Mouse (Mus musculus) embryonic facial prominence, embryonic 13.5 days (tissue): ENCODE measurements around the gene Ppme1. TPM values are rescaled to one million over a fixed set of nuclear protein-coding genes. Genes with fewer than 3 reads are reported as not detected.

Experiments used
- ATAC-seq: fragments of 200-750 bp; cut with Nextera tagmentation; 2 replicates; pipeline ENCODE4 v1.8.0; 2017; ENCODE audit warnings: low read depth; ENCODE audit not compliant: insufficient number of reproducible peaks, insufficient read depth, low FRiP score, low TSS enrichment
- H3K27ac ChIP-seq: fragments of 300-500 bp; sonication (generic); 2 replicates; pipeline ENCODE4 v1.5.1; 2015; ENCODE audit warnings: moderate library complexity, mild to moderate bottlenecking, inconsistent platforms
- H3K27me3 ChIP-seq: fragments of 300-500 bp; sonication (generic); 2 replicates; pipeline ENCODE4 v1.6.1; 2015; ENCODE audit warnings: mild to moderate bottlenecking, inconsistent platforms
- H3K36me3 ChIP-seq: fragments of 300-500 bp; sonication (generic); 2 replicates; pipeline ENCODE4 v1.6.1; 2015; ENCODE audit warnings: mild to moderate bottlenecking, inconsistent platforms
- H3K4me1 ChIP-seq: fragments of 300-500 bp; sonication (generic); 2 replicates; pipeline ENCODE4 v1.6.1; 2015; ENCODE audit warnings: inconsistent platforms
- H3K4me2 ChIP-seq: fragments of 300-500 bp; sonication (generic); 2 replicates; pipeline ENCODE4 v1.6.1; 2015; ENCODE audit warnings: moderate library complexity, mild to moderate bottlenecking, inconsistent platforms
- H3K4me3 ChIP-seq: fragments of 300-500 bp; sonication (generic); 2 replicates; pipeline ENCODE4 v1.5.1; 2015; ENCODE audit warnings: mild to moderate bottlenecking, inconsistent platforms
- H3K9ac ChIP-seq: fragments of 300-500 bp; sonication (generic); 2 replicates; pipeline ENCODE4 v1.6.1; 2015; ENCODE audit warnings: mild to moderate bottlenecking, inconsistent platforms
- H3K9me3 ChIP-seq: fragments of 300-500 bp; sonication (generic); 2 replicates; pipeline ENCODE4 v1.6.1; 2016; ENCODE audit warnings: inconsistent platforms
- WGBS: fragments of 180-500 bp; shearing (Covaris S2); methylation state at CpG from one replicate; pipeline ENCODE4 v1.1.7; 2015; ENCODE audit warnings: mixed read lengths; 5-methylcytosine and 5-hydroxymethylcytosine counted together
- polyA plus RNA-seq: library from polyadenylated mRNA; unstranded; fragments of >200 nt; fragmentation: Nextera tagmentation; extraction: Ambion mirVana; gene quantifications from 2 replicates; pipeline ENCODE4 v1.2.1, GENCODE M21; 2015

Ppme1 gene
- polyA plus RNA-seq, 1 experiment from 2014 or later = 51.7 TPM

- Histone ChIP-seq H3K4me1 (peaks cover 7% of the 10 kb centered on the region; the same call in 1 of the 2 replicates), H3K27me3 (no peaks in the 10 kb centered on the region), H3K36me3 (peaks cover 44% of the 10 kb centered on the region), H3K9ac (no peak overlapping the region), H3K27ac (peak overlapping the region; percentile 55; the same call in 1 of the 2 replicates), H3K4me3 (no peak overlapping the region), H3K9me3 (no peaks in the 10 kb centered on the region), H3K4me2 (no peak overlapping the region)
- WGBS = 58% methylated on average over 14 of the region's 14 CpGs
- ATAC-seq = no peak
Observed at GRCm38 (mm10) chr7:100298861-100299510, 73.1 kb downstream of the Ppme1 start.

GRCm38 (mm10) chr7:100296699-100297098 lies 75.4 kb downstream of the Ppme1 start:
- ATAC-seq = no peak
- peaks cover 7% of the 10 kb centered on the region; the same call in 1 of the 2 replicates for H3K4me1 ChIP-seq
- H3K9ac ChIP-seq = no peak overlapping the region
- H3K27me3 ChIP-seq = no peaks in the 10 kb centered on the region
- no peaks in the 10 kb centered on the region for H3K9me3 ChIP-seq
- no peak overlapping the region for H3K4me3 ChIP-seq
- no peak overlapping the region for H3K27ac ChIP-seq
- WGBS = 70% methylated on average over 6 of the region's 6 CpGs
- no peak overlapping the region for H3K4me2 ChIP-seq
- peaks cover 57% of the 10 kb centered on the region for H3K36me3 ChIP-seq

- Histone ChIP-seq H3K27ac (no peak overlapping the region), H3K9ac (no peak overlapping the region), H3K9me3 (peaks cover 6% of the 10 kb centered on the region; the same call in 1 of the 2 replicates), H3K4me1 (peaks cover 7% of the 10 kb centered on the region; the same call in 1 of the 2 replicates), H3K36me3 (peaks cover 59% of the 10 kb centered on the region), H3K4me3 (no peak overlapping the region), H3K27me3 (no peaks in the 10 kb centered on the region), H3K4me2 (no peak overlapping the region)
- ATAC-seq = no peak
- 84% methylated on average over 2 of the region's 2 CpGs for WGBS
Observed at GRCm38 (mm10) chr7:100295745-100296144, 76.4 kb downstream of the Ppme1 start.

- Histone ChIP-seq H3K9ac (no peak overlapping the region), H3K36me3 (peaks cover 52% of the 10 kb centered on the region), H3K9me3 (peaks cover 8% of the 10 kb centered on the region; the same call in 1 of the 2 replicates), H3K27me3 (no peaks in the 10 kb centered on the region), H3K4me3 (no peak overlapping the region), H3K27ac (no peak overlapping the region), H3K4me1 (peaks cover 16% of the 10 kb centered on the region), H3K4me2 (no peak overlapping the region)
- ATAC-seq = no peak
- 81% methylated on average over 8 of the region's 8 CpGs for WGBS
Observed at GRCm38 (mm10) chr7:100293546-100293945, 78.6 kb downstream of the Ppme1 start.

- peak overlapping the region; percentile 100 for H3K27ac ChIP-seq
- no peaks in the 10 kb centered on the region for H3K27me3 ChIP-seq
- peak overlapping the region; percentile 30 for H3K4me3 ChIP-seq
- 7% methylated on average over 11 of the region's 11 CpGs for WGBS
- peak overlapping the region; percentile 57 for H3K9ac ChIP-seq
- peaks cover 8% of the 10 kb centered on the region; the same call in 1 of the 2 replicates for H3K9me3 ChIP-seq
- H3K4me1 ChIP-seq = peaks cover 60% of the 10 kb centered on the region
- peak overlapping the region; percentile 90 for H3K4me2 ChIP-seq
- peaks cover 22% of the 10 kb centered on the region for H3K36me3 ChIP-seq
- ATAC-seq = peak; percentile 61
Observed at GRCm38 (mm10) chr7:100288622-100289021, 83.5 kb downstream of the Ppme1 start.

GRCm38 (mm10) chr7:100287748-100288578 lies 84.1 kb downstream of the Ppme1 start:
- H3K4me2 ChIP-seq = peak overlapping the region; percentile 90
- peaks cover 60% of the 10 kb centered on the region for H3K4me1 ChIP-seq
- peak; percentile 85 for ATAC-seq
- WGBS = 3% methylated on average over 7 of the region's 7 CpGs
- H3K4me3 ChIP-seq = peak overlapping the region; percentile 30
- H3K36me3 ChIP-seq = peaks cover 16% of the 10 kb centered on the region
- H3K9me3 ChIP-seq = peaks cover 8% of the 10 kb centered on the region; the same call in 1 of the 2 replicates
- H3K9ac ChIP-seq = peak overlapping the region; percentile 57
- H3K27ac ChIP-seq = peak overlapping the region; percentile 100
- H3K27me3 ChIP-seq = no peaks in the 10 kb centered on the region

- H3K9ac ChIP-seq = peak within 1 kb of the TSS; percentile 83
- H3K4me3 ChIP-seq = peak within 1 kb of the TSS; percentile 67
- no peak for ATAC-seq
- no peaks in the 10 kb centered on the region for H3K9me3 ChIP-seq
- peak within 1 kb of the TSS; percentile 100 for H3K27ac ChIP-seq
- no peaks in the 10 kb centered on the region; the same call in 1 of the 2 replicates for H3K36me3 ChIP-seq
- H3K27me3 ChIP-seq = no peaks in the 10 kb centered on the region
- H3K4me2 ChIP-seq = peak within 1 kb of the TSS; percentile 90
- H3K4me1 ChIP-seq = peaks cover 69% of the 10 kb centered on the region
- WGBS = under 1% methylated on average over 47 of the region's 53 CpGs
Observed at GRCm38 (mm10) chr7:100285383-100285782, 86.7 kb downstream of the Ppme1 start, which contains the start of gene P4ha3. Gene P4ha3 (plus strand): TSS chr7:100285520.

- no peak overlapping the region for H3K9ac ChIP-seq
- ATAC-seq = no peak
- H3K4me1 ChIP-seq = peaks cover 51% of the 10 kb centered on the region
- no peak overlapping the region for H3K4me2 ChIP-seq
- 38% methylated on average over 3 of the region's 3 CpGs for WGBS
- H3K9me3 ChIP-seq = no peaks in the 10 kb centered on the region
- no peak overlapping the region for H3K27ac ChIP-seq
- H3K36me3 ChIP-seq = no peaks in the 10 kb centered on the region
- H3K27me3 ChIP-seq = no peaks in the 10 kb centered on the region
- H3K4me3 ChIP-seq = no peak overlapping the region
Observed at GRCm38 (mm10) chr7:100283298-100283697, 88.8 kb downstream of the Ppme1 start.

GRCm38 (mm10) chr7:100281596-100281995 lies 90.5 kb downstream of the Ppme1 start:
- no peak overlapping the region for H3K4me2 ChIP-seq
- H3K4me1 ChIP-seq = peaks cover 35% of the 10 kb centered on the region
- ATAC-seq = no peak
- H3K27ac ChIP-seq = no peak overlapping the region
- no peaks in the 10 kb centered on the region for H3K36me3 ChIP-seq
- H3K9me3 ChIP-seq = no peaks in the 10 kb centered on the region
- H3K27me3 ChIP-seq = no peaks in the 10 kb centered on the region
- H3K9ac ChIP-seq = no peak overlapping the region
- no peak overlapping the region for H3K4me3 ChIP-seq
- WGBS = 41% methylated on average over 3 of the region's 3 CpGs

GRCm38 (mm10) chr7:100279803-100280202 lies 92.3 kb downstream of the Ppme1 start:
- 0% methylated on average over 1 of the region's 1 CpGs for WGBS
- ATAC-seq = no peak
- no peaks in the 10 kb centered on the region for H3K36me3 ChIP-seq

More at GRCm38 (mm10) chr7:100279803-100280202, 92.3 kb downstream of the Ppme1 start:
- Histone ChIP-seq H3K9me3 (no peaks in the 10 kb centered on the region), H3K4me3 (no peak overlapping the region), H3K27ac (no peak overlapping the region), H3K4me1 (peaks cover 20% of the 10 kb centered on the region), H3K9ac (no peak overlapping the region), H3K4me2 (no peak overlapping the region), H3K27me3 (no peaks in the 10 kb centered on the region)
